ENCODE assay signal across 10 mouse cellular contexts in genomic region chr1:106738092-106738491, GRCm38 (mm10). TPM values are rescaled to one million over a fixed set of nuclear protein-coding genes. Genes with fewer than 3 reads are reported as not detected.
DNase-seq lines count a peak whose midpoint lies in the region; ATAC-seq and TF ChIP-seq lines count a peak whose summit lies in the region.
"Had no signal": no experiment of that assay in that cellular context is flagged by ENCODE, and none has a peak within 500 bp of the region (broad histone marks: within the 10 kb centered on the region; RNA-seq: fewer than 3 reads in every experiment).

No protein-coding gene starts in this region.

- H3K9me3 ChIP-seq in lung, embryonic 14.5 days (ENCODE audit: low read depth, low read length), result no peaks in the 10 kb centered on the region

- no peak overlapping the region for H3K4me3 ChIP-seq in lung, embryonic 14.5 days (ENCODE audit: low read depth, low read length)

- no peak overlapping the region for H3K27ac ChIP-seq in lung, embryonic 14.5 days (ENCODE audit: low read depth)

- H3K27me3 ChIP-seq in lung, embryonic 14.5 days (ENCODE audit: insufficient read depth, low read length), result no peaks in the 10 kb centered on the region

- peak; percentile 22 for DNase-seq in lung, embryonic 14.5 days
- no peak for DNase-seq in lung, adult 18-20 months
- peak; percentile 51 for DNase-seq in T-cell, adult 2 months (ENCODE audit: low spot score)
- DNase-seq in lung, postnatal 14 days, result peak; percentile 25
- DNase-seq in thymus, postnatal 14 days, result peak; percentile 78
- DNase-seq in layer of hippocampus, adult 11-12 months (ENCODE audit: low spot score), result no peak
- DNase-seq in layer of hippocampus, adult 9-11 months, result no peak
- DNase-seq: cerebellum, adult 8-10 months; heart, postnatal 10 days had no signal

- ATAC-seq in lung, embryonic 14.5 days (ENCODE audit: insufficient read depth), result no peak
- ATAC-seq in cerebellum, adult (ENCODE audit: insufficient number of reproducible peaks, low FRiP score, low TSS enrichment), result no peak

- H3K36me3 ChIP-seq in lung, embryonic 14.5 days (ENCODE audit: insufficient read depth), result peaks cover 18% of the 10 kb centered on the region; the same call in 1 of the 2 replicates

- WGBS in lung, embryonic 14.5 days, result 80% methylated on average over 3 of the region's 3 CpGs

- no peaks in the 10 kb centered on the region for H3K4me1 ChIP-seq in lung, embryonic 14.5 days (ENCODE audit: insufficient read depth)

- no peak overlapping the region for H3K4me2 ChIP-seq in lung, embryonic 14.5 days

- peak; percentile 53 for TF ChIP-seq CTCF in lung, embryonic 14.5 days (IDR thresholded peaks at IDR 0.05; ENCODE audit: low read depth)

- no peak overlapping the region for H3K9ac ChIP-seq in lung, embryonic 14.5 days

RNA-seq across cellular contexts. Expression of gene Kdsr, which starts 21.4 kb away (rescaled TPM):
- polyA plus RNA-seq in lung, embryonic 14.5 days (2014; fragmentation: Nextera tagmentation; extraction: Ambion mirVana), result 15.9 and 16.5 TPM in 2 replicates

RNA-seq across cellular contexts. Expression of gene Bcl2, which starts 24.0 kb away (rescaled TPM):
- polyA plus RNA-seq in lung, embryonic 14.5 days (2014; fragmentation: Nextera tagmentation; extraction: Ambion mirVana), result 16.2 and 16.5 TPM in 2 replicates

RNA-seq across cellular contexts. Expression of gene Vps4b, which starts 58.4 kb away (rescaled TPM):
- 71.1 and 78.6 TPM in 2 replicates for polyA plus RNA-seq in lung, embryonic 14.5 days (2014; fragmentation: Nextera tagmentation; extraction: Ambion mirVana)

Comparison
In these comparisons a context has a peak if more than half of its experiments do, and no peak if none do; other contexts are left out.
1. DNase-seq: peak in lung, embryonic 14.5 days (single experiment), T-cell, adult 2 months (single experiment), lung, postnatal 14 days (single experiment) and thymus, postnatal 14 days (single experiment); none in lung, adult 18-20 months (0 of 2), layer of hippocampus, adult 11-12 months (single experiment) and layer of hippocampus, adult 9-11 months (single experiment).